ENCODE assay signal across 8 mouse cellular contexts in genomic region chr15:3356073-3356766, GRCm38 (mm10). TPM values are rescaled to one million over a fixed set of nuclear protein-coding genes. Genes with fewer than 3 reads are reported as not detected.
A peak's percentile ranks its signal among the peaks of the same experiment; 100 is the strongest.
DNase-seq lines count a peak whose midpoint lies in the region; ATAC-seq and TF ChIP-seq lines count a peak whose summit lies in the region.

No protein-coding gene starts in this region.

- peak overlapping the region; percentile 52 for H3K4me2 ChIP-seq in kidney, postnatal 0 days (ENCODE audit: low read length)
- peak overlapping the region; percentile 40 for H3K4me2 ChIP-seq in liver, embryonic 14.5 days (ENCODE audit: low read depth)

- H3K9me3 ChIP-seq in kidney, postnatal 0 days (replicated peaks; ENCODE audit: low read length) = no peaks in the 10 kb centered on the region
- no peaks in the 10 kb centered on the region for H3K9me3 ChIP-seq in liver, embryonic 14.5 days (ENCODE audit: control insufficient read depth, low read length)

- no peaks in the 10 kb centered on the region for H3K36me3 ChIP-seq in kidney, postnatal 0 days (ENCODE audit: insufficient read depth, low read length)
- H3K36me3 ChIP-seq in liver, embryonic 14.5 days (replicated peaks; ENCODE audit: control insufficient read depth, insufficient read depth, low read depth) = no peaks in the 10 kb centered on the region

- TF ChIP-seq CTCF in kidney, postnatal 0 days (IDR thresholded peaks at IDR 0.05; ENCODE audit: low read depth) = peak; percentile 79
- TF ChIP-seq CTCF in embryonic fibroblast, embryonic 13.5 days (IDR thresholded peaks at IDR 0.05; ENCODE audit: borderline replicate concordance, insufficient read depth, low read length) = no peak
- TF ChIP-seq CTCF in liver, embryonic 14.5 days (IDR thresholded peaks at IDR 0.05; ENCODE audit: low read depth) = no peak

- H3K9ac ChIP-seq in kidney, postnatal 0 days (ENCODE audit: low read depth, low read length) = no peak overlapping the region
- H3K9ac ChIP-seq in liver, embryonic 14.5 days (replicated peaks) = no peak overlapping the region

- TF ChIP-seq EP300 in liver, embryonic 14.5 days (IDR thresholded peaks at IDR 0.05; ENCODE audit: low read depth) = no peak

- WGBS in kidney, postnatal 0 days = 47% methylated on average over 4 of the region's 4 CpGs
- 35% methylated on average over 4 of the region's 4 CpGs for WGBS in liver, embryonic 14.5 days (ENCODE audit: insufficient replicate concordance)

- no peak overlapping the region for H3K4me3 ChIP-seq in kidney, postnatal 0 days (replicated peaks; ENCODE audit: low read depth, low read length)
- H3K4me3 ChIP-seq in embryonic fibroblast, embryonic 13.5 days (ENCODE audit: insufficient read depth, low read length) = 0 out of 2 replicates have a peak overlapping the region, but pooled peaks have one; percentile 22
- no peak overlapping the region for H3K4me3 ChIP-seq in liver, embryonic 14.5 days (ENCODE audit: insufficient read depth in 1 of 2, low read depth in 2 of 2, low read length in 2 of 2)

- H3K27ac ChIP-seq in kidney, postnatal 0 days = no peak overlapping the region
- H3K27ac ChIP-seq in embryonic fibroblast, embryonic 13.5 days (ENCODE audit: insufficient read depth, low read length) = peak overlapping the region; percentile 51
- no peak overlapping the region for H3K27ac ChIP-seq in liver, embryonic 14.5 days

- no peak for TF ChIP-seq POLR2A in embryonic fibroblast, embryonic 13.5 days (IDR thresholded peaks at IDR 0.05; ENCODE audit: low read depth, low read length)

- ATAC-seq in kidney, postnatal 0 days (replicated peaks; ENCODE audit: low FRiP score, low read depth) = no peak
- no peak for ATAC-seq in liver, embryonic 14.5 days (ENCODE audit: insufficient read depth)

- H3K4me1 ChIP-seq in kidney, postnatal 0 days (replicated peaks; ENCODE audit: insufficient read depth, low read length) = no peaks in the 10 kb centered on the region
- no peaks in the 10 kb centered on the region for H3K4me1 ChIP-seq in embryonic fibroblast, embryonic 13.5 days (ENCODE audit: control insufficient read depth, insufficient read depth, low read length)
- H3K4me1 ChIP-seq in liver, embryonic 14.5 days (replicated peaks; ENCODE audit: control insufficient read depth in 2 of 2, insufficient read depth in 2 of 2, low read length in 1 of 2) = no peaks in the 10 kb centered on the region

- H3K27me3 ChIP-seq in kidney, postnatal 0 days (ENCODE audit: insufficient read depth, low read length) = no peaks in the 10 kb centered on the region
- H3K27me3 ChIP-seq in liver, embryonic 14.5 days (ENCODE audit: control insufficient read depth, insufficient read depth, low read length) = no peaks in the 10 kb centered on the region

- DNase-seq in kidney, postnatal 0 days (ENCODE audit: low spot score) = peak; percentile 83
- DNase-seq in kidney, postnatal 4 days = no peak
- DNase-seq in Muller cell, postnatal 12 days (ENCODE audit: inconsistent ontology term) = peak; percentile 71
- no peak for DNase-seq in liver, embryonic 14.5 days (ENCODE audit: low read depth in 3 of 3, low spot score in 3 of 3)
- DNase-seq in spleen, adult 18-20 months = no peak
- no peak for DNase-seq in right cerebral cortex, postnatal 4 days
- DNase-seq in ovary, adult 18-20 months (ENCODE audit: low spot score) = no peak

RNA-seq across cellular contexts. Expression of gene Ccdc152, which starts 52.9 kb away (rescaled TPM):
- 0.58 and 0.82 TPM in 2 replicates for polyA plus RNA-seq in kidney, postnatal 0 days (2015; fragmentation: Nextera tagmentation; extraction: Ambion mirVana)
- polyA plus RNA-seq in embryonic fibroblast, embryonic 13.5 days (2011; ENCODE audit: insufficient read length, low read depth, missing spikeins) = 0.53 TPM in 1 of 2 replicates, not detected in the other
- polyA plus RNA-seq in liver, embryonic 14.5 days (2012; rRNA removed) = 0.90 and 2.7 TPM in 2 replicates
- polyA plus RNA-seq in liver, embryonic 14.5 days (2014; fragmentation: Nextera tagmentation; extraction: Ambion mirVana) = 0.56 and 0.95 TPM in 2 replicates

Comparison
In these comparisons a context has a peak if more than half of its experiments do, and no peak if none do; other contexts are left out.
1. DNase-seq: peak in kidney, postnatal 0 days (single experiment) and Muller cell, postnatal 12 days (single experiment); none in kidney, postnatal 4 days (0 of 2), liver, embryonic 14.5 days (0 of 3), spleen, adult 18-20 months (0 of 2), right cerebral cortex, postnatal 4 days (single experiment) and ovary, adult 18-20 months (single experiment).